Mouse (Mus musculus) embryonic fibroblast, embryonic 13.5 days (primary cell): ENCODE measurements at regions not wholly inside any gene's neighbourhood (a gene's known extent, or its start where the extent isn't known, plus 50 kb on each side); places are given as distances from the start of the nearest gene placed in this dataset.

Experiments used
- H3K27ac ChIP-seq: 2 replicates; pipeline ENCODE4 v1.5.1; 2012; ENCODE audit warnings: low read length, control low read depth, inconsistent platforms; ENCODE audit not compliant: insufficient read depth
- H3K4me1 ChIP-seq: 2 replicates; pipeline ENCODE4 v1.6.1; 2011; ENCODE audit warnings: low read length; ENCODE audit not compliant: control insufficient read depth, insufficient read depth
- H3K4me3 ChIP-seq: 2 replicates; pipeline ENCODE4 v1.5.1; 2011; ENCODE audit warnings: mild to moderate bottlenecking, control low read depth, low read length; ENCODE audit not compliant: insufficient read depth
- CTCF ChIP-seq: IDR thresholded peaks from 2 replicates; pipeline ENCODE4 v1.5.1; 2011; ENCODE audit warnings: mild to moderate bottlenecking, control low read depth, low read length, moderate library complexity, borderline replicate concordance; ENCODE audit not compliant: insufficient read depth
- POLR2A ChIP-seq: IDR thresholded peaks from 2 replicates; pipeline ENCODE4 v1.6.1; 2011; ENCODE audit warnings: low read depth, mild to moderate bottlenecking, control low read depth, low read length, moderate library complexity

DNA sequence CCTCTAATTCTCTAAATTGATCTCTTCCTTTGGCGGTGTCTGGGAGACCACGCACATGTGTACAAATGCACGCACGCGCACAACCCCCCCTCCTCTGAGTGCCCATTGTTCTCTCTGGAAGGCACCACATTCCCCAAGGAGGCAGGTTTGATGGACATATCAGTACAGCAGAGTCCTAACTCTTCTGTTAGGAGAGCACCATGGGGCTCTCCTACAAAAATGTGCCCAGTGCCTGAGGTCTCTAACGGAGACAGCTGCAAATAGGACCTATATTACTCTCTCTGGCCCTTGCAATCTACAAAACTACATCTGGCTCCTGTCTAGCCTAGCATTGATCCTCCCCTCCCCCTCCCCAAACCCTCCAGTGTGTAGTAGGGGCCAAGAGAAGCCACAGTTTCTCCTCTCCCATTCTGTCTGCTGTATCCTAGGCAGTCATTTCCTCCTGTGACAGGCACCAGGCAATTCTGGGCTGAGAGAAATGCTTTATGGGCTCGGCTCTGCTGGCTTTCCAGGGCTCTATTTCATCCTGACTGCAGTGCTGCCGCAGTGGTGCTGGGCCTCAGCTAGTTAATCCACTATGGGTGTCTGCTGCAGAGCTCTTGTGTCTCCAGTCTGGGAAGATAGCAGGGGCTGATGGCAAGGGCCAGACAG lies 340.6 kb downstream of the Rps24 start:
- Histone ChIP-seq H3K27ac (peak overlapping the region; percentile 24; the same call in 1 of the 2 replicates), H3K4me1 (no peaks in the 10 kb centered on the region), H3K4me3 (no peak overlapping the region)
- no peak for TF ChIP-seq CTCF
- no peak for TF ChIP-seq POLR2A

DNA sequence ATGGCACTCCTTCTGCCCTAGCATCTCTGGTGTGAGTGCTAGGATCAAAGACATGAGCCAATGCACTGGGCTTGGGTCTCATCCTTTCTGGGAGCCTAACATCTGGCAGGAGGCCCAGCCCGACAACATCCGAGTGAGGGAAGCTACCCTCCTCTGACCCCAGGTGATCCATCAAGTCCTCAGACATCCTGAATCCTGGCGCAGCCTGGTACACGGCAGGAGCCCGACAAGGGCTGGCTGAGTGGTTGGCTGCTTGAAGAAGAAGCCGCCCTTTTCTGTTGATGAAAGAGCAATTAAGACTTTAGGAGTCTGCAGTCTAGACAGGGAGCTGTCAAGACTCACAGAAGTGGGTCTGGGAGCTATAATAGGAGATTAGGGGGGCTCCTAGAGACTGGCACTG lies 342.1 kb downstream of the Rps24 start:
- no peak overlapping the region for H3K27ac ChIP-seq
- no peaks in the 10 kb centered on the region for H3K4me1 ChIP-seq
- H3K4me3 ChIP-seq = no peak overlapping the region
- TF ChIP-seq POLR2A (no peak), CTCF (no peak)

DNA sequence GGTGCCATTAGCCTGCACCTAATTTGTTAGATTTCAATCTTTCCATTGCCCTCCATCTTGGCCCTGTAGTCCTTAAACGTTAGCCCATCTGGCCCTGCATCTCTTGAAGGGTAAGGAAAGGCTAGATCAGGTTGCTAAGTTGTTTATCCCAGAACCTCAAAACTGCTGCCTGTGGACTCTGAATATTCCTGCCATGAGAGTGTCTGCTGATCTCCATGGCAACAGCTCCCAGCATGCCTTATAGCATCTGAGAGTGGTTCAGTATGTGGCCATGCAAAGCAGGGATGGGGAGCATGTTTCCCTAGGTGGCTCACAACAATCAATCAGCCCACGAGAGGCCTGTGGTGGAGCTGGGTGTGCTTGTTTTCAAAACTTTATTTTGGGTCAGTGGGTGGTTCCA lies 346.3 kb downstream of the Rps24 start:
- Histone ChIP-seq H3K27ac (no peak overlapping the region), H3K4me1 (no peaks in the 10 kb centered on the region), H3K4me3 (no peak overlapping the region)
- no peak for TF ChIP-seq CTCF
- TF ChIP-seq POLR2A = no peak

DNA sequence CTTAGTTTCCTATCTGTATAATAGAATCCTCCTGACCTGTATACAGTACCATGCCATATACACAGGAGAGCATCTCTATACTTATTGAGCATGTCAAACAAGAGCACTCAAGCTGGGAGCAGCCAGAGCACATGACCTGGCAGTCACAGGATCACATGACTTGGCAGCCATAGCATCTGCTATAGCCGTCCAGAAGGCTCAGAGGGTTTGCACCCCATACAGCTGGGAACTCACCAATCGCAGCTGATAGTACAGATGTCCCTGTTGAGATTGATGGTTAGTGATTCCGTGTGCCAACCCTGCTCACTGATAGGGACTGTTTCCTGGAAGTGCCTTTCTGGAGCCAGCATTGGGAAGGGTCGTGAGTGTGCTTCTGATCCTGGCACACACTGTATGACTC lies 351.3 kb downstream of the Rps24 start:
- Histone ChIP-seq H3K27ac (no peak overlapping the region), H3K4me1 (no peaks in the 10 kb centered on the region), H3K4me3 (no peak overlapping the region)
- TF ChIP-seq CTCF = no peak
- no peak for TF ChIP-seq POLR2A

- TF ChIP-seq POLR2A (no peak), CTCF (no peak)
- H3K4me3 ChIP-seq = no peak overlapping the region
Observed at GRCm38 (mm10) chr14:24839056-24839455, 352.1 kb downstream of the Rps24 start.

GRCm38 (mm10) chr14:24841715-24842496 lies 355.0 kb downstream of the Rps24 start:
- TF ChIP-seq POLR2A (no peak), CTCF (no peak)
- no peak overlapping the region for H3K27ac ChIP-seq

More at GRCm38 (mm10) chr14:24839056-24839455, 352.1 kb downstream of the Rps24 start:
- Histone ChIP-seq H3K27ac (no peak overlapping the region), H3K4me1 (no peaks in the 10 kb centered on the region)

DNA sequence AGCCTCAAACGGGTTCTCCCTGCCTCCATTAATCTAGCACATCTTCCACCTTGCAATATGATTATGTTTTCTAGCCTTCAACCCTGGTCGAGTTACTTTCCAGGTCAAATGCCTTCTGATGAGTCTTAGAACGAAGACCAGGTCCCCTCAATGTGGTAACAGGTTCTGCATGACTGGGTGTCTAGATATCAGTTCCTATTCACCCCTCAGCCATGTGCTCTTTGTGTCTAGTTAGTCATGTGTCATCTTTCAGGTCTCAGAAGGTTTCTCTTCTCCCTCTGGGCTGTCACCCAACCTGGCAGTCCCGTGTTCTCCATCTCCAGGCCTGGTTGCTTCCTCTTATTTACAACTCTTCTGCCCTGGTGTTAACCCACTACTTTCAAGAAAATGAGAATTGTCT lies 356.7 kb downstream of the Rps24 start:
- TF ChIP-seq CTCF = no peak
- no peak for TF ChIP-seq POLR2A
- H3K4me1 ChIP-seq = no peaks in the 10 kb centered on the region

More at GRCm38 (mm10) chr14:24841715-24842496, 355.0 kb downstream of the Rps24 start:
- Histone ChIP-seq H3K4me1 (no peaks in the 10 kb centered on the region), H3K4me3 (no peak overlapping the region)

DNA sequence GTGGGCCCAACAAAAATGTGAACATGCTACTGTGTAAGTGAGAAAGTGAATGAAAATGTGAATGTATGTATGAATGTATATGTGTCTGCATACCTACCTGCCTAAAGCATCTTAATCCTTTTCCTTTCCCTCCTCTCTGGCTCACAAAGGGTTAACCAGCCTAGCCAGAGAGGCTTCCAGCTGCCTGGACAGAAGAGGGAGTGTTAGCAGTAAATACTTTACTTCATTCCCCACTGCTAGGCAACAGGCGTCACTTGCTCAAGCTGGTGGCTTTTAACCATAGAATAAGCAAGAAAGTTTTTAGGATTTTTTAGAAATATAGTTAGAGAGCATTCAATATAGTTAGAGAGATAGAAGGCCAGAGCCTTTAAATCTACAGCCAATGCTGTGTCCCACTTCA lies 363.6 kb downstream of the Rps24 start:
- TF ChIP-seq CTCF (no peak), POLR2A (no peak)
- no peak overlapping the region for H3K27ac ChIP-seq

More for the DNA sequence above, 356.7 kb downstream of the Rps24 start:
- H3K27ac ChIP-seq = no peak overlapping the region
- H3K4me3 ChIP-seq = no peak overlapping the region

GRCm38 (mm10) chr14:24854459-24854858 lies 367.5 kb downstream of the Rps24 start:
- Histone ChIP-seq H3K4me1 (no peaks in the 10 kb centered on the region), H3K27ac (no peak overlapping the region), H3K4me3 (no peak overlapping the region)
- TF ChIP-seq CTCF (no peak), POLR2A (no peak)

More for the DNA sequence above, 363.6 kb downstream of the Rps24 start:
- no peak overlapping the region for H3K4me3 ChIP-seq
- no peaks in the 10 kb centered on the region for H3K4me1 ChIP-seq

DNA sequence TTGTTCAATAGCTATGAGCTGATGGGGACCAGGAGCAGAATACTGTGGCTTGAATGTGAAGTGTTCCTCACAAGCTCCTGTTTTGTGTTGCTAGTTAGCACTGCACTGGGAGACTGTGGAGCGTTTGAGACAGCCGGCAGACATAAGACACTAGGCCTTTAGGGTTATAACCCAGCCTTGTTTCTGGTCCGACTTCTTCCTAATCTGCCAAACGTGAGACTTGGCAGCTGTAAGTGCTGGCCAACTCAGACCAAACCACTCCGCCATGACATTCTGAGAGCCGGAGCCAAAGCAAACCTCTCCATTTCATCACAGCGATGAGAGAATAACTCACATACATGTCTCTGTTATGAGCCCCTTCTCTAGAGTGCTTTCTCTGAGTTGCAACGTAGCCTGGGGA lies 375.2 kb downstream of the Rps24 start:
- TF ChIP-seq POLR2A = no peak
- no peak for TF ChIP-seq CTCF
- Histone ChIP-seq H3K27ac (no peak overlapping the region), H3K4me1 (no peaks in the 10 kb centered on the region), H3K4me3 (no peak overlapping the region)
